In the genomic region with DNA sequence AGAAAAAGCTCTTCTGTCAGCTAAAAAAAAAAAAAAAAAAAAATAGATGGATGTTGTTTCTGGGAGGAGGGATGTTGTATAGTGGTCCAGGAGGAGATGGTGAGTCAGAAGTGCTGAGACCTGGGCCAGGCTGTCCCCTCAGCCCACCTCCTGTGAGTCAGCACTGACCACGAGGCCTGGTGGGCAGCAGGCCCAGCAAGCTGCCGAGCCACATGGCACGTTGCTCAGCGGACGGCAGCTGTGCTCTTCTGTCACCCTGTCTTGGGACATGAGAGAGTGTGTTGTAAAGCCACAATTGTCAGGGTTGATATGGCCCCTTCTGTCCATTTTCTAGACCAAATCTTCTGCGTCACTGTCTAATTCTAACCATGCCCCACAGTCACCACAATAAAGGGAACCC, we compare ENCODE assay signal across 10 mouse cellular contexts.
DNase-seq lines count a peak whose midpoint lies in the region; ATAC-seq and TF ChIP-seq lines count a peak whose summit lies in the region.
"Had no signal": no experiment of that assay in that cellular context is flagged by ENCODE, and none has a peak within 500 bp of the region (broad histone marks: within the 10 kb centered on the region; RNA-seq: fewer than 3 reads in every experiment).

No protein-coding gene starts in this region.

- no peak overlapping the region for H3K9ac ChIP-seq in heart, embryonic 11.5 days (ENCODE audit: low read depth, low read length)
- H3K9ac ChIP-seq in heart, postnatal 0 days (replicated peaks; ENCODE audit: low read depth, low read length): no peak overlapping the region
- H3K9ac ChIP-seq: limb, embryonic 13.5 days; neural tube, embryonic 13.5 days had no signal

- no peaks in the 10 kb centered on the region for H3K27me3 ChIP-seq in heart, embryonic 11.5 days (ENCODE audit: control insufficient read depth, insufficient read depth, low read length)
- H3K27me3 ChIP-seq in heart, postnatal 0 days (ENCODE audit: control insufficient read depth, insufficient read depth, low read length): no peaks in the 10 kb centered on the region
- no peaks in the 10 kb centered on the region for H3K27me3 ChIP-seq in midbrain, embryonic 10.5 days (ENCODE audit: low read depth, poor library complexity, severe bottlenecking)
- H3K27me3 ChIP-seq: limb, embryonic 13.5 days; neural tube, embryonic 13.5 days had no signal

- 68% methylated on average over 6 of the region's 6 CpGs for WGBS in heart, embryonic 11.5 days (ENCODE audit: insufficient replicate concordance)
- 65% methylated on average over 6 of the region's 6 CpGs for WGBS in heart, postnatal 0 days
- WGBS in midbrain, embryonic 10.5 days: 82% methylated on average over 6 of the region's 6 CpGs

- H3K4me2 ChIP-seq in heart, embryonic 11.5 days: no peak overlapping the region
- no peak overlapping the region for H3K4me2 ChIP-seq in heart, postnatal 0 days (ENCODE audit: low read depth, low read length)
- H3K4me2 ChIP-seq: limb, embryonic 13.5 days; neural tube, embryonic 13.5 days had no signal

- no peak for ATAC-seq in heart, embryonic 11.5 days (replicated peaks; ENCODE audit: insufficient number of reproducible peaks, low FRiP score, low TSS enrichment)
- ATAC-seq in heart, postnatal 0 days (ENCODE audit: insufficient read depth, low read depth): peak; percentile 70

- H3K4me1 ChIP-seq in heart, embryonic 11.5 days (ENCODE audit: control insufficient read depth, insufficient read depth, low read length): no peaks in the 10 kb centered on the region
- no peaks in the 10 kb centered on the region for H3K4me1 ChIP-seq in heart, postnatal 0 days (ENCODE audit: control insufficient read depth, insufficient read depth)
- H3K4me1 ChIP-seq in midbrain, embryonic 10.5 days: no peaks in the 10 kb centered on the region
- H3K4me1 ChIP-seq: neural tube, embryonic 13.5 days had no signal

- H3K27ac ChIP-seq in heart, embryonic 11.5 days (ENCODE audit: low read depth, low read length): no peak overlapping the region
- H3K27ac ChIP-seq in heart, postnatal 0 days (ENCODE audit: low read depth): no peak overlapping the region
- no peak overlapping the region for H3K27ac ChIP-seq in midbrain, embryonic 10.5 days (replicated peaks)
- H3K27ac ChIP-seq: limb, embryonic 13.5 days; neural tube, embryonic 13.5 days had no signal

- H3K36me3 ChIP-seq in heart, embryonic 11.5 days (ENCODE audit: control insufficient read depth, insufficient read depth, low read length): no peaks in the 10 kb centered on the region
- no peaks in the 10 kb centered on the region for H3K36me3 ChIP-seq in heart, postnatal 0 days (replicated peaks; ENCODE audit: control insufficient read depth, insufficient read depth, low read length)
- no peaks in the 10 kb centered on the region for H3K36me3 ChIP-seq in midbrain, embryonic 10.5 days
- H3K36me3 ChIP-seq: limb, embryonic 13.5 days; neural tube, embryonic 13.5 days had no signal

- no peak for TF ChIP-seq EP300 in heart, postnatal 0 days (IDR thresholded peaks at IDR 0.05; ENCODE audit: low read depth)

- H3K4me3 ChIP-seq in heart, embryonic 11.5 days (ENCODE audit: low read depth, low read length): no peak overlapping the region
- H3K4me3 ChIP-seq in heart, postnatal 0 days (ENCODE audit: low read depth, low read length): no peak overlapping the region
- H3K4me3 ChIP-seq in midbrain, embryonic 10.5 days: no peak overlapping the region
- H3K4me3 ChIP-seq: limb, embryonic 13.5 days; neural tube, embryonic 13.5 days had no signal

- no peak for TF ChIP-seq CTCF in heart, postnatal 0 days (IDR thresholded peaks at IDR 0.05; ENCODE audit: low read depth)

- DNase-seq in heart, adult 18-20 months: peak; percentile 87 to 92
- DNase-seq in cerebellum, adult 18-20 months: peak; percentile 48 to 56
- peak; percentile 22 for DNase-seq in heart, postnatal 0 days (ENCODE audit: low spot score)
- DNase-seq in right cerebral cortex, adult 2 months (ENCODE audit: low spot score in 2 of 2): peak; percentile 12 to 19
- no peak for DNase-seq in T-cell, adult 2 months (ENCODE audit: low spot score)
- no peak for DNase-seq in midbrain, embryonic 10.5 days (ENCODE audit: low spot score)
- DNase-seq in retina, postnatal 1 day: no peak

- no peaks in the 10 kb centered on the region for H3K9me3 ChIP-seq in heart, embryonic 11.5 days (replicated peaks; ENCODE audit: control insufficient read depth, low read length)
- H3K9me3 ChIP-seq in heart, postnatal 0 days (replicated peaks; ENCODE audit: control insufficient read depth, low read length): no peaks in the 10 kb centered on the region
- H3K9me3 ChIP-seq in midbrain, embryonic 10.5 days (replicated peaks): no peaks in the 10 kb centered on the region
- H3K9me3 ChIP-seq: neural tube, embryonic 13.5 days had no signal

Comparison
In these comparisons a context has a peak if more than half of its experiments do, and no peak if none do; other contexts are left out.
1. DNase-seq: peak in heart, adult 18-20 months (2 of 2), cerebellum, adult 18-20 months (2 of 2), heart, postnatal 0 days (single experiment) and right cerebral cortex, adult 2 months (2 of 2); none in T-cell, adult 2 months (single experiment), midbrain, embryonic 10.5 days (single experiment) and retina, postnatal 1 day (single experiment).